Mouse (Mus musculus): Measurements from ENCODE around the gene Cep128.

Cep128 gene

GRCm38 (mm10) chr12:90954740-90955473 lies 429.3 kb downstream of the Cep128 start:
- no peak for DNase-seq
